Mouse (Mus musculus) C2C12 (cell line): ENCODE data around the gene Arhgap15.

Source experiments
- CTCF ChIP-seq: IDR thresholded peaks from one replicate; pipeline ENCODE4 v1.5.1; 2011; ENCODE audit not compliant: control insufficient read depth, insufficient read depth, insufficient read length
- MAX ChIP-seq: IDR thresholded peaks from one replicate; pipeline ENCODE4 v1.6.1; 2011; ENCODE audit warnings: mild to moderate bottlenecking, control low read depth
- MYOD1 ChIP-seq: IDR thresholded peaks from one replicate; pipeline ENCODE4 v1.6.1; 2011; ENCODE audit warnings: low read depth; ENCODE audit not compliant: control insufficient read depth, insufficient read length
- USF1 ChIP-seq: IDR thresholded peaks from one replicate; pipeline ENCODE4 v1.6.1; 2011; ENCODE audit warnings: low read depth, mild to moderate bottlenecking, control low read depth, moderate library complexity

GRCm38 (mm10) chr2:44124683-44125082 lies 376.1 kb downstream of the Arhgap15 start:
- TF ChIP-seq CTCF, result no peak
- no peak for TF ChIP-seq MAX
- no peak for TF ChIP-seq USF1
- no peak for TF ChIP-seq MYOD1
